Mouse (Mus musculus): ENCODE measurements around the gene Arl3.
A peak's percentile ranks its signal among the peaks of the same experiment; 100 is the strongest.
"Not testable (repeated sequence)": the region's sequence is repeated elsewhere in the genome, so short reads cannot be mapped to it uniquely, and the experiment has no call there.

The Arl3 gene

DNA sequence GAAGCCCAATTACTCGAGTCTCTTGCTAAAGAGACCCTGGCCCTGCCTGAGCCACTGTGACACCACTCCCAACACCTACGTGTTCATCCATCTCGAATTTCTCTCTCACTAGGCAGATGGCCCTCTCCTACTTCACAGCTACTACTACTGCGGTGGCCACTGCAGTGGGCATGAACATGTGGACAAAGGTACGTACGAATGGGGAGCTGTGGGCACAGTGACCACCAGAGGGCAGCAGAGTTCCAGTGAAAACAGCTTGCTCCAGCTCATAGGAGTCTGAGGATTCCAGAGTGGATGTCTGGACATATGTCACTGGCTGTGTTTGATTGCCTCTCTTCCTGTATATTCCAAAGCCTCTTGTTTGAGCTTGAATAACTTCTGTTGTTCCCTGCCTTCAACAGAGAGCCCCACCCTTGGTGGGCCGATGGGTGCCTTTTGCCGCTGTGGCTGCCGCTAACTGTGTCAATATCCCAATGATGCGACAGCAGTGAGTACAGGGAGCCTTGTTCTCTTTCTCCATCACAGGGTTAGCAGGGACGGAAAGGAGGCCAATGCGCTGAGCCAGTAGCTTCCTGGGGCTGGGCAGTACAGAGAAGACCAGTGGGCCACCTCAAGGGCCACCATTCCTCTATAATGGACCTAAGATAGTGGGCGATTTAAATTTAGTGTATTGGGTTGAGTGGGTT lies 15.0 kb upstream of the Arl3 start:
- peak; percentile 91 for DNase-seq

GRCm38 (mm10) chr19:46575196-46575595 lies 2.2 kb upstream of the Arl3 start:
- no peak for DNase-seq

GRCm38 (mm10) chr19:46573990-46574389 lies 992 bp upstream of the Arl3 start:
- no peak for DNase-seq

GRCm38 (mm10) chr19:46572548-46572947 lies 450 bp downstream of the Arl3 start:
- DNase-seq, result no peak

GRCm38 (mm10) chr19:46571878-46572244 lies 1.1 kb downstream of the Arl3 start:
- DNase-seq, result no peak

- DNase-seq, result not testable (repeated sequence)
Measured at GRCm38 (mm10) chr19:46571211-46571877, 1.7 kb downstream of the Arl3 start.

DNA sequence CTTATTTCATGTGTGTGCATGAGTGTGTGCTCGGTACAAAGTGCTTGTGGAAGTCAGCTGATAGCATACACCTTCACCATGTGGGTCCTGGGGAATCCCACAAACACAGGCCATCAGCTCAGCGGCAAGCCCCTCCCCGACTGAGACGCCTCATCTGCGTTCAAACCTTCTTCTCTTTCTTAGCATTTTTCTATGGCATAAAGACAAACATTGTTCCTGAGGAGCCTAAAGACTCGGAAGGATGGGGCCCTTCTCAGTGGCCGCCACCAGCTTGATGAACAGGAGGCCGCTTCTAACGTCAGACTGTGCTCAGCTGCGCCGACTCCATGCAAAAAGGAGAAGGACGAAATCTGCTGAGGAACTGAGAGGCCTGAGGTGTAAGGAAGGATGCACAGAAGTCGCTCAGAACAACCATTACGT lies 8.9 kb downstream of the Arl3 start:
- no peak for DNase-seq

DNA sequence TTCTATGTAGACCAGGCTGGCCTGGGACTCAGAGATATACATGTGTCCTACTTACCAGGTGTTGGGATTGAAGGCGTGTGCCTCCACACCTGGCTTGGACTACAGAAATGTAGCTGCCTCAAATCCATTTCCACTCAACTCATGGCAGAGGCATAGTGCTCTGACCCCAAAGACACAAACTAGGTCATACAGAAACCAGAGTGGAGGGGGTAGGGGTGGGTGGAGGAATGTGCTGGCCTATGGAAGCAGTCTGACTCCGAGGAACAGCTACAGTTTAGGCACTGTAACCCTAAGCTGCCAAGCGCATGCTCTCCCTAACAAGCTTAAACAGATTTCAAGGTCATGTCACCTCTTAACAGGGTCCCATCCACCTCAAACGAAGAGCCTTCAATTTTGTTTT lies 9.4 kb downstream of the Arl3 start:
- no peak for DNase-seq

DNA sequence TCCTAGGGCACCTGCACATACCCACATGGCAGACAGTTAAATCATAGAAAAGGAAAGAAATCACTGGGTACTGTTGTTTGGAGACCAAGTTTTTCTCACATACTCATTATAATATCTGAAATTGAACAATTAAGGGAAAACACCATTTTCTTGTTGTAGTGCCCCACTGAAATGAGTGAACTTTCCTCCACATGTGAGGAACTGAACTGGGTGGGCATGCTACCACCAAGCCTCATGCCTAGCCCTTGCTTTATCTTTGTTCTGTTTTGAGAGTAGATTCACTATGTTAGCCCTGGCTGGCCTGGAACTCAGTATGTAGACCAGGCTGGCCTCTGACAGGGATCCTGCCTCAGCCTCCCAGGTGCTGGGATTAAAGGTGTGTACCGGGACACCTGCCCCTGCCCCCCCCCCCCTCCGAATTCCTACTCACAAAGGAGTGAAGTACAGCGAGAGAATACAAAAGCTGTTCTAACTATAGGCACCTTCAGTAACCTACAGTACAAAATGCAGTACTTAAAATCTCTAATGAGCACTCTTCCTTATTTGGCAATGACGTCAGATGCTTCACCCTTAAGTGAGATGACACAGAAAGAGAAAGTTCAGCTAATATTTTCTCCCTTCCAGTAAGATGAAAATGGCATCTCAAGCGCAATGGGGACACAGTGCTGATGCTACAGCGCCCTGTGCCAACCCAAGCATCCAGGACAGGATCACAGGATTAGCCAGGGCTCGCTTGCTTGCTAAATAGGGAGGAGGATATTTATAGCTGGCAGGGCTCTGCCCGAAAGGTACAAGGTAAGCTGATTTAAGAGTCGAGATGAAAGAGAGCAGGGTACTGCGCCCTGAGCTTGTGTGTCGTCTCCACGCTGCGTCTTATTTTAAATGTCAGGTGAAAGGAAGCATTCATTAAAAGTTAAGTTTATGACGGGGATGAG lies 10.2 kb downstream of the Arl3 start:
- DNase-seq, result no peak

DNA sequence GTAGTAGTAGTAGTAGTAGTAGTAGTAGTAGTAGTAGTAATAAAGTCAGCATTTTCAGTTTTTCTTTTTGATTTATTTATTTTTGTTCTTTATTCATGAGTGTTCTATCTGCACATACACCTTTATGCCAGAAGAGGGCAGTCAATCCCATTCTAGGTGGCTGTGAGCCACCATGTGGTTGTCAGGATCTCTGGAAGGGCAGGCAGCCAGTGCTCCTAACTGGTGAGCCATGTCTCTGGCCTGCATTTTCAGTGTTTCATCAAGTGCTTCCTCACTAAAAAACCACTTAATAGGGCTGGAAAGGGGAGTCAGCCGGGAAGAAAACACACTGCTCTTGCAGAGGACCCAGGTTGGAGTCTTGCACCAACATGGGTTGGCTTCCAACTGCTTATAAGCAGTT lies 10.9 kb downstream of the Arl3 start:
- peak; percentile 30 for DNase-seq

GRCm38 (mm10) chr19:46558631-46559030 lies 14.4 kb downstream of the Arl3 start:
- no peak for DNase-seq

GRCm38 (mm10) chr19:46558009-46558408 lies 15.0 kb downstream of the Arl3 start:
- DNase-seq, result no peak

GRCm38 (mm10) chr19:46553541-46553955 lies 19.4 kb downstream of the Arl3 start:
- peak; percentile 73 for DNase-seq

DNA sequence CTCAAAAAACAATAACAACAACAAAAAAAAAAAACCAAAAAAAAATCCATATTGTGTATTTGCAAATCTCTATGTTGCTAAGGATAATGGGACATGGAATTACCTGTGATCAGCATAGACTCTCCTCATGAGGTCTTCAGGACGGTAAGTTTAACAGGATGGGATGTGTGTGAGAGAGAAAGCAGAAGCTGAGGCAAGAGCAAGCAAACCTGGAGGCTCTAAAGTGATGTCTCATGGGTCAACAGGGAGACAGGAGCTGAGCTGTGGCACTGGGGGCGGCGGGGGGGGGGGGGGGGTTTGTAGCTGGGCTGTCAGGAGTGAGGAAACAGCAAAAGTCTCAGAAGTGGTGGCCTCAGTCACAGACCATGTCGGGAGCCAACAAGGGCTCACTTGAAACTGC lies 20.5 kb downstream of the Arl3 start:
- DNase-seq, result no peak

DNA sequence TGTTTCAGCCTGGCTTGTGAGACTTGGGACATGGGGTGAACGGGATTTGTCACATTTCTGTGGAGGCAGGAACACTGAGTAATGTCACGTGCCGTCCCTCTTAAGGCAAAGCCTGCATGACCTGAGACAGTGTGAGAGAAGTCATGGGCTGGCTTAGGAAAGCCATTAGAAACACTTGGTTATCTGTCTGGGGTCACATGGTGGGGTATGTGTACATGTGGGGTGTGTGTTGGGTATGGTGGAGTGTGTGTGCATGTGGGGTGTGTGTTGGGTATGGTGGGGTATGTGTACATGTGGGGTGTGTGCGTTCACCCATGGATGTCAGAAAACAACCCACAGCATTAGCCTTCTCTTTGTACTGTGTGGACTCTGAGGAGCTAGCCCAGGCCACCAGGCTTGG lies 22.6 kb downstream of the Arl3 start:
- DNase-seq, result no peak

- no peak for DNase-seq
Measured at GRCm38 (mm10) chr19:46548110-46548509, 24.9 kb downstream of the Arl3 start.

- DNase-seq, result no peak
Measured at GRCm38 (mm10) chr19:46547565-46547964, 25.4 kb downstream of the Arl3 start.

- DNase-seq, result no peak
Measured at GRCm38 (mm10) chr19:46542750-46543149, 30.2 kb downstream of the Arl3 start.

- DNase-seq, result no peak
Measured at GRCm38 (mm10) chr19:46538213-46538612, 34.8 kb downstream of the Arl3 start.

DNA sequence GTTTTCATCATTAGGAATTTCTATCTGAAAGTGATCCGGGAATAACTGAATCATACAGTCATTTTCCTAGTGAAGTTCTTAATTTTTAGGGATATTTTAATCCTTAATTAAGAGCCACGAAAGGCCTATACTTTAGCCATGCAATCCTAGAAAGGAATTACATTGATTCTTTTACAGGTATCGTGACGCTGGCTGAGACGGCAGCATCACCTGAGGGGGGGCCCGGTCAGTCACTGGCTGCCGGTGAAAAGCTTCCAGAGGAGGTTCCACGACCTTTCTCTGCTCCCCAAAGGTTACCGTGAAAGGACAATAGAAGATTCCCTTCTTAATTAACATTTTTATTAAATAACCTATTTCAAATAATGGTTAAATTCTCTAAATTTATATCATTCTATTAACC lies 35.6 kb downstream of the Arl3 start:
- no peak for DNase-seq

GRCm38 (mm10) chr19:46534542-46535098 lies 38.4 kb downstream of the Arl3 start:
- DNase-seq, result no peak

GRCm38 (mm10) chr19:46533525-46533924 lies 39.5 kb downstream of the Arl3 start:
- no peak for DNase-seq

DNA sequence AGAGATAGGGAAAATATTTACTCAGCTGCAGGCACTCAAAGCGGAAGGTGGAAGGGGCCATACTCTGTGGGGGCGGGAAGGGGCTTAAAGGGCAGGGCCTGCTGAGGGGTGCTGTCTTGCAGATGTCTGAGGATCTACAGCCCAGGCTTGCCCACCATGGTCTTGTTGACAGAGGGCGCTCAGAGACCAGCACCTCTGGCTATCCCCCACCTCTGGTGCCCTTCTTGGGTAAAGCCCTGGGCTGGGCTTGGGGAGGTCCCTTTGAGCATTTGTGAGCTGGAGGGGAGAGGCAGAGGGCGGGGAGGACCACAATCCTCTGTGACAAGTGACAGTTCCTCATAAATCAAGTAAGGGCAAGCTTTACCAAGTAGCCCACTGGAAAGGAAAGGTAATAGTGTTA lies 39.9 kb downstream of the Arl3 start:
- DNase-seq, result no peak

All from right cerebral cortex, postnatal 14 days (tissue).